Mouse (Mus musculus): ENCODE results near the gene Stab1. TPM values are rescaled to one million over a fixed set of nuclear protein-coding genes. Genes with fewer than 3 reads are reported as not detected.
A peak's percentile ranks its signal among the peaks of the same experiment; 100 is the strongest.

Gene Stab1
- total RNA-seq (2021), result 10 to 100 TPM; 13.9 to 17.5 TPM

DNA sequence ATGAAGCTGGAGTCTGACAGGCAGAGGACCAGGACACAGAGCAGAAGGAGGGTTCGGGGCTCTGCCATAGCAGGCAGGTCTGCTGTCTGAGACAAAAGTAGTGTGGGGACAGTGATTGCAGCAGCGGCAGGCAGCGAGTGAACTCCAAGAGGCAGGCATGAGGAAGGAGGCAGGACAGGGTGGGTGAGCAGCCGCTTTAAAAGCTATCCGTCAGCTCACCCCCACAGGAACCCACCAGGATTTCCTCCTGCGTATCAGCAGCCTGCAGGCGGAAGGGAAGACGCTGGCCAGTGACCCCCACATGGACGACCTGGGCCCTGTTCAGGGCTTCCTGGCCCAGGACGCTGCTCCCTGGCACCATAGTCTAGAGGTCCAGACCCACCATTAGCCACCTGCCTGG lies at the start of gene Stab1:
Gene Stab1, minus strand, starts transcription at position 217 of the 400 bp plus-strand sequence.
- DNase-seq (ENCODE audit: extremely low spot score in 1 of 2, low spot score in 1 of 2), result no peak

DNA sequence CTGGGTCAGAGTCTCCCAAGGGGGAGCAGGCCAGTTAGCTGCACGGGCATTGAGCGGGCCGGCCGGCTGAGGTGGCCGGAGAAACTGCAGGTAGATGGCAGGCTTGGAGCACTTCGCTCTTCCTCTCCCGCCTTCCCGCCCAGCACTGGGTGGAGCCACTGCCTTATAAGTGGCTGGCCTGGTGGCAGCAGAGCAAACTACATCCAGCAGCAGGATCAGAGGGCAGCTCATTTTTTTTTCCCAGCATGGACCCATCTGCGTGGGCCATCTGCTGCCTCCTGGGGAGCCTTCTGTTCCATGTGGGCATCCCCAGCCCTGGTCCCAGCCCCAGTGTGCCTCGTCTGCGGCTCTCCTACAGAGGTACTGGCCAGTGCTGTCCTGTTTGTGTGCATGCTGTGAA lies 49.2 kb upstream of the Stab1 start, which contains the start of gene Sema3g:
Gene Sema3g, plus strand, starts transcription at position 195 of the 400 bp plus-strand sequence.
- DNase-seq (ENCODE audit: extremely low spot score in 1 of 2, low spot score in 1 of 2), result no peak

DNA sequence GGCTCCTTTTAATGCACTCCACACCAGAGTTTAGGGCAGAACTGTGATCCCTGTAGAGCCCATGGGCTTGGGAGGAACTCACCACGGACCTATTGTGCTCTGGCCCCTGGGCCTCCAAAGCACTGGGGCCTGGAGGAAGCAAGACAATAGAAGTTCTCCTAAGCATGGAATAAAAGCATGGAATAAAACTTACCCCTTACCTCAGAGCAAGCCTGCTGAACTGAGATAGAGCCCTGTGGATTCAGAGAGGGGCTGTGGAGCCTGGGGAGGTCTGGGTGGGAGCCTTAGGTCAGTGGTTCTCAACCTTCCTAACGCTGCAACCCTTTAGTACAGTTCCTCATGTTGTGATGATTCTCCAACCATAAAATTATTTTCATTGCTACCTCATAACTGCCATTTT lies 48.4 kb upstream of the Stab1 start, which contains the start of gene Nisch:
Gene Nisch, minus strand, starts transcription at position 101 of the 400 bp plus-strand sequence.
- no peak for DNase-seq (ENCODE audit: extremely low spot score in 1 of 2, low spot score in 1 of 2)

DNA sequence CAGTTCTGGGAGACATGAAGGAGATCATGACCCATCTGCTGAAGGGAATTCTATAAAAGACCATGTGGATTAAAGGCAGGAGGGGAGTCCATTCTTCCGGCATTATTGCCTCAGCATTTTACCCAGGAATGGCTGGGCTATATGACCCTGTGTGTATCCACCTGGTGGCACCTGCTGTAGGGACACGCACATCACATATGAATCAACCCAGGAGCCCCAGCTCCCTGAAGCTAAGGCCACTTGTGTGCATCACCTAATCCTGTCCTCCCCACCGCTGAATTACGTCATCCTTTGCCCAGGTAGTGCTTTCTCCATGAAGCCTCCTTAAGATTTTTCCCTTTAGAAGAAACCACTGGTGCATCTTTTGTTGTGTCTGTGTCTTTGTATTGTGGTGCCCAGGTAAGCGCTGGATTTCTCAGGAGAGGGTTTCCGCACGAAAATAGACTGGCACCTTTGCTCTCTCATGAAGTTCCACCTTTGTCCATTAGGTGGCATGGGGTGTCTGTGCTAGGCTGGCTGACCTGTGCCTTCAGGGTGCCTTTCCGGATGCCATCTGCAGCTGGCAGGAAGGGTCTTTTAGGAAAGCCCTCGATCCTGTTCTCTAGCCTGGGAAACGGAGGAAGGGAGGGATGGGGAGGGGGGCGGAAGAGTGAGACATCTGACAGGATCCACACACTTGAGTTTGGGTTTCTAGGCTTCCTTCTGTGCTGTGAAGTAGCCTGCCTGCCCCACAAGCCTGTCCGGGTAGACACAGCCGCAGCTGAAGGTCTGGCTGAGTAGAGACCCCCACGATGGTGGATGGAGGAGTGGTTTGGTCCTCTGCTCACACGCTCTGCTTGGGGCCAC lies 46.9 kb upstream of the Stab1 start:
- DNase-seq (ENCODE audit: extremely low spot score in 1 of 2, low spot score in 1 of 2), result peak; percentile 31 to 60

DNA sequence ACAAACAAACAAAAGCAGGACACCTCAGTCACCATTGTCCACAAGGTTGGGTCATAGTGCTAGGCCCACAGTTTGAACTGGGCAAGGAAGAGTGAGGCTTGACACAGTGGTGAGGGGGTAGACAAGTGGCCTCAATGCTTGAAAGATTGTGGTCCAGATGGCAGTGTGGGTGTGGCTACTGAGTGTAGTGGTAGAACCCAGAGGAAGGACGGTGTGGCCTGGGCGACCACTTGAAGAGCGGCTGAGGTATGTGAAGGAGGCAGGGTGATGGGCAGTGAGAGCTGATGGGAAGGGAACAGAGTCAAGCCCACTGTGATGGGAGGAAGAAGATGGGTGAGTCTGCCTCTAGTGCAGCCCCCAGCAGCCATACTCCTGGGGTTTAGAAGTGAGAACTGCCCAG lies 46.2 kb upstream of the Stab1 start:
- DNase-seq (ENCODE audit: extremely low spot score in 1 of 2, low spot score in 1 of 2), result no peak

DNA sequence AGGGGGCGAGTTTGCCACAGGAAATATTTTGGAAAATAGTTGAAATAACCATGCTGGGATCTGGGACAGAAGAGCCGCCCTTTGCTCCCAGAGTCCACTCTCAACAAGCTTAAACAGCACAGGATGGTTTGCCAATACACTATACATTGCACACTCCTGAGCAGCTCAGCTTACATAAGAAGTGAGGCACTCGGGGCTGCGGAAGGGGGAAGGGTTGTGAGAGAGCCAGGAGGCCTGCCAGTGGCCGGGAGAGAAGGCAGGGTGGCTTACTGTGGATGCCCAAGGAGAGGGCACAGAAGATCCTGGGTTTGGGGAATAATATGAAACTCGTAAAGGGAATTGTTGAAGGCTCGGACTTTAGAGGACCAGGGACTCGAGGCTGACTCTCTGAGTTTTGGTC lies 45.4 kb upstream of the Stab1 start:
- DNase-seq (ENCODE audit: extremely low spot score in 1 of 2, low spot score in 1 of 2), result no peak

DNA sequence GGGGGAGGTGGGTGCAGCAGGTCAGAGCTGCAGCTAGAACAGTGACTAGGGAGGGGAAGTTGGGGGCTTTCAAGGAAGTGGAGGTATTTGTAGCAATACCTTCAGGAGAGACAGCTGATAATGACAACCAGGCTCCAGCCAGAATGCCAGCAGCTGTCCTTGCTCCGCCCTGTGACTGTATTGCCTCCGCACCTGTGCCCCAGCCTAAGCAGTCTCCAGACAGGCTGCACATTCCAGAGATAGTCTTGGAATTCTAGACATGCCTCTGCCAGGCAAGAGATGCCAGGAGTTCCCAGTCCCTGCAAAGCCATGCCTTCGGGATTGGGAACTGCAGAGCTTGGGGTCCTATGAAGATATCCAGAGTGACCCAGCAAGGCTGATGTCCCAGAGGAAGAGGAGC lies 44.1 kb upstream of the Stab1 start:
- DNase-seq (ENCODE audit: extremely low spot score in 1 of 2, low spot score in 1 of 2), result no peak

DNA sequence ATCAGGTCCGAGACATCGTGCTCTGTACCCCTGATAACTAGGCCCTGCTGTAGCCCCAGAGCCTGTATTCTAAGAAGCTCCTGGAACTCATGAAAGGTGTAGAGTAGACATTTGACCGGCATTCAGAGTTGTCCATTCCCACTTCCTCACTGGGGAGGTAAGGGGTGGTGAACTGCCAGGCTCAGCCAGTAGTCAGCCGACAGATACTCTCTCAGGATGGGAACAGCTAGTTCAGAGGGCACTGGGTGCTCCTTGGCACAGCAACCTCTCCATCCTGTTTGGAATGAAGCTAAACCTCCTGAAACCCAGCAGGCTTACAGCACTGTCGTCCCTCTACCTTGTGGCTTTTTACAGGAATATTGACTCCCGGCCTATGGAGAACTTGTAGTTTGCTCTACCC lies 43.4 kb upstream of the Stab1 start:
- DNase-seq (ENCODE audit: extremely low spot score in 1 of 2, low spot score in 1 of 2), result no peak

DNA sequence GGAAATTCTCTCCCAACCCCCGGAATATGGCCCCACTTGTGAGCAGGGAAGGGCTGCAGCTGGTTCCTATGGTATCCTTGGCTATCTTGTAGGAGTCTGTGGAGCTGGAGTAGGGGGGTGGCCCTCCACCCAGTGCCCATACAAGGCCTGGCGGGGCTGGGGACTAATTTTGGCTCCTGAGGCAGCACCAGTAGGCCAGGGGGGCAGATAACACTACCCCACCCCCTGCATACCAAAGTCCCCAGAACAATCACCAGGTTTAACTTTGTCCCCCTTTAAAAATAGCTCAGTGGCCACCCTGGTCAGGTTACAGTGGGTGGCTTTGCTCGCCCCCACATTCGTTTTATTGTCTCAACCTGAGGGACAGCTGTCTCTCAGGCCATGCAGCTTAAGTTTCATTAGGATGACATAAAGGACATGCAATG lies 40.7 kb upstream of the Stab1 start:
- DNase-seq (ENCODE audit: extremely low spot score in 1 of 2, low spot score in 1 of 2), result no peak

DNA sequence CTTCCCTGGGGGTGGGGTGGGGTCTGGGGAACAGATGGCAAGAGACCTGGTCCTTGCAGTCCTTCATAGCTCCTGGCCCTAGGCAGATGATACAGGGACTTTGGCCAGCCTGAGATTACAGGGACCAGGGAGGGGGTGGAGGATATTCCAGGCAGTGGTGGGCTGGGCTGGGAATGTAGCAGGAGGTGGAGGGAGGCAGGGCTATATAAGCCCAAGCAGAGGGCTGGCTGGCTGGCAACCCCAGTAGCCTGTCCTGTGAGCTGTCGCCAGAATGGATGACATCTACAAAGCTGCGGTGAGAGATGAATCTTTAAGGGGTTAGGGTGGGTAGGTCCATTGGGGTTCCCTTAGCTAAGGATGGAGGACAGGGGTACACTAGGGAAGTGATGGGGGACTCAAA lies 39.6 kb upstream of the Stab1 start, which contains the start of gene Tnnc1:
Gene Tnnc1, plus strand, starts transcription at position 229 of the 400 bp plus-strand sequence.
- DNase-seq (ENCODE audit: extremely low spot score in 1 of 2, low spot score in 1 of 2), result no peak

DNA sequence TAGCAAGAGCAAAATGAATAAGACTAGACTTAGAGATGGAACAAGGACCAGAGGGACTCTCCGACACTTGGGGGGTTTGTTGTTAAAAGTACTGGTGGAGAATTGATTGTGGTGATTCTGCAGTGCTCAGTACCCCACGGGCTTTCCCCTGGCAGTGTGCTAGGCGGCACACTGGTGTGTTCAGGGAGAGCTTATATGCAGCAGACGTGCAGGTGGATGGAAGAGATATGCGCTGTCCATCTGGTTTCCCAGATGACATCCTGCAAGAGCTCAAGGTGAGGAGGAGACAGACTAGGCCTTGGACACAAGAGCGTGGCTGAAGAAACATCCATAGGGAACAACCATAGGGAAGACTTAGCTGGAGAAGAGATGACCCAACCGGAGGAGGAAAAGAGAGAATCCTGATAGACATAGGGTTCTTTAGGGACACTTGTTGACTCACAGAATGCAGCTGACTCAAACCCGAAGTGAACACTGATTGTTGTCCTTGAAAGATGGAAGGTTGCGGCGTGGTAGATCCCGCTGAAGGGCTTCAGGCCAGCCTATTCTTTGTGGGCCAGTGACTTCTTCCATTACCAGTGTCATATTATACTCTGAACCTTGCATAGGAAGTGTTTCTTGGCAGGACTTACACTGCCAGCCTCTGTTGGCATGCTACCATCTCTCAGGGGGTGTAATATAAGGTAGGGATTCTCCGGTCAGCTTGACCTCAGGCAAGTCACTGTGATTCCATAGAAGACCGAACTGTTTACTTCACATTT lies 38.8 kb upstream of the Stab1 start:
- DNase-seq (ENCODE audit: extremely low spot score in 1 of 2, low spot score in 1 of 2), result no peak

DNA sequence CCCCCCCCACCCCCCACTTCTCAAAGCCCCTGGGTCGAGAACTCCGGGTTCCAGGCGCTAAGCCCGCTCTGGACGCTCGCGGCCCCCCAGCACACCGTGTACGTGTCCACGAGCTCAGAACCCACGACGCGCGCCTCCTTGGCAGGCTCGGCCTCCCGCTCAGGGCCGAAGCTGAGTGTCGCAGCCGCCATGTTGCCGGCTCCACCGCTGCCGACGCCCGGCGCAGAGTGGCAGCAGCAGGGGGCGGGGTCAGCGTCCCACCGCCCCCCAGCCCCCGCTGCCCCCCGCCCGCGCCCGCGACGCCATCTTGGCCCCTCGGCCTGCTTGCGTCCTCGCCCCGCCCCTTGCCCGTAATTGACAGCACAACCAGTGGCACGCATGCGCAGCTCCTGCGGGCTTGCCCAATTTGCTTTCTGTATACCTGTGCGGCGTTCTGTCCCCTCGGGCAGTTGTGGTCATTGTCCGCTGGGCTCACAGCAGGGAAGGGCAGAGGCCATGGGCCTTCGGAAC lies 38.1 kb upstream of the Stab1 start:
- DNase-seq (ENCODE audit: extremely low spot score in 1 of 2, low spot score in 1 of 2), result peak; percentile 89 to 92

DNA sequence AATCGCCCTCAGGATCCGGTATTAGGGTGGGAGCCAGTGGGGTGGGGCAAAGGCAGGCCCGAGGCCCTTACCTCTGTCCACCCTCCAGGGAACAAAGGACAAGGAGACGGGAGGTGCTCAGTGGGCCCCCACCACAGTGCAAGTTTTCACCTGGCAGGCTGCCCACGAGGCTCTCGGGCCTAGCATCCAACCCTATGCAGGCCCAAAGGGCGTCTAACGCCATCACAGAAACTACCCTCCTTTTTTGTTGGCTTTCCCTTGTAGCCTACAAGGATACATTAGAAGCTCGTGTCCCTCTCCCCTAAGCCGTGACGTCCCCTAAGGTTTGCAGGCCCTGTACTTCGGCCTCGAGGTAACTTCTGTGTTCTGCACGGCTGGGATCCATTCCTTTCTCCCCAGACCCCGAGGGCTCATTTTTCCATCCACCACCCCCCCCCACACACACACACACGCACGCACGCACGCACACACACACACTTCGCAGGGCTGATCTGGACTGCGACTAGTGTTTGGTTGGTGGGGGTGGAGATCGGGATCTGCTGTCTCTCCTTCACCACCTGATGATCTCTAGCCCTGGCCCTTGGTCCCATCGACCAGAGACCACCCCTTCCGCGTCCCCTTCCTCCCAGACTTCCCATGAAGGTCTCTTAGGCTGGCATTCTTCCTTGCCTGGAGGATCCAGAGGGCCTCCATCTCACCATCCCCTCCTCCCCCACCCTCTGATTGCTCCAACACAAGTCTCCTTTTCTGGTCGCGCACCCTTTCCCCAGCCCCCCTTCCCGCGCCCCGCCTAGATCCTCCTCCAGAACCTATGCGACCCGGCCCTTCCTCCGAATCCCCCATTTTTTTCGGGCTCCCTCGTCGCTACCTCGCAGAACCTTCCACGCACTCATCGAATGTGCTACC lies 37.4 kb upstream of the Stab1 start:
- peak; percentile 43 to 48 for DNase-seq (ENCODE audit: extremely low spot score in 1 of 2, low spot score in 1 of 2)

DNA sequence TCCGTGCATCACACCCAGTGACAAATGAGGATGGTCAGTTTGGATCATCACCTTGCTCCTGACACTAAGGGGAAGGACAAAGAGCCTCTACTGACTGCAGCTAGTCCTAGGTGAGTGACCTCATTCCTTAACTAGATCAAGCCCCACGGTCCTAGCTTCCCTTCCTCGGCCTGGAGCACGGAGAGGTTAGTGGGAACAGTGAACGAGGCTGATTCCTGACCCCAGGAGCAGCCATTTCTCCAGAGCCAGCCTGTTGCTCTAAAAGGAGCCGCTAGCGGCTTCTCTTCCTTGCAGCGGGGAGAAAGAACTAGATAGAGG lies 36.8 kb upstream of the Stab1 start:
- DNase-seq (ENCODE audit: extremely low spot score in 1 of 2, low spot score in 1 of 2), result no peak

DNA sequence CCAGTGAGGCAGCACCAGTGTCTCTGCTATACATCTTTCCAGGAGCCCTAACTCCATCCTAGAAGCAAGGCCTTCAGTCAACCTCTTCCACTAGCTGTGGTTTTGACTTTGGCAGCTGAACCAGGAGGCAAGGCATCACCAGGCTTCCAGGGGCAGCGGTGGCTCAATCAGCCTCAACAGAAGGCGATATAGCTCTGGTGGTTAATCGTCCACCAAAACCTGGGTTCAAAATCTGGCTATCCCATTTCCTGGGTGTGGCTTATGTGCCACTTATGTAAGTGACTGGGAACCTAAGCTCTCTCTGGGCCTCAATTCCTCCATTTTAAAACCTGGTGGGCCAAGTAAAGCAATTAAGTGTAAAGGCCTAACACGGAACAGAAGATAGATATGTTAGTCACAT lies 36.4 kb upstream of the Stab1 start:
- DNase-seq (ENCODE audit: extremely low spot score in 1 of 2, low spot score in 1 of 2), result no peak

DNA sequence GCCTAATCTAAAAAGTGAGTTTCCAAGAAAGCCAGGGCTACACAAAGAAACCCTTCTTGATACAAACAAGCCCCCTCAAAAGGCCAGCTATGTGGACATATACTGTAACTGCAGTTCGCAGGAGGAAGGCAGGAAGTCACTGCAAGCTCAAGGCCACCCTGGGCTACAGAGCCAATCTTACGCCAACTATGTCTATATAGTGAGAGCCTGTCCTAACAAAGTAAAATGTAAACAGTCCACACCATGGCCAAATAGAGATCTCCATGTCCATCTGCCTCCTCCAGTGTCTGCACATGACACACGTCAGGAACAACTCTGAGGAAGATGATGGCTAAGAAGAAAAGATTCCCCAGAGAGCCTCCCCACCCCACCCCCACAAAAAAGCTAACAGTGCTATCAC lies 31.6 kb upstream of the Stab1 start:
- no peak for DNase-seq (ENCODE audit: extremely low spot score in 1 of 2, low spot score in 1 of 2)

DNA sequence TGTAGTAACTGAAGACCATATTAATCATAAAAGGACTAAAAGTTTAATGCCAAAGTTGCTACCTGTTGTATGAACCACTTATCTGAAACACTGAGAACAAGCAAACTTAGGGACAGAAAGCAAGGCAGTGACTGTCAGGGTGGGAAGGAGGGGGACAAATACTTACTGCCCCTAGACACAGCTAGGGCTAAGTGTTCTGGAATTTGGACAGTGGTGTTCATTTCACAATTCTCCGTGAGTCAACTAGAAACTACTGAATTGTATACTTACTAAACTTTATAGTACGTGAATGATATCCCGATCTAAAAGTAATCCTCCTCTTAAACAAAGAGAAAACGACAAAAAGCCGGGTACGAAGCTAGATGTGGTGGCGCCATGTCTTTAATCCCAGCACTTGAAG lies 31.2 kb upstream of the Stab1 start:
- DNase-seq (ENCODE audit: extremely low spot score in 1 of 2, low spot score in 1 of 2), result no peak

DNA sequence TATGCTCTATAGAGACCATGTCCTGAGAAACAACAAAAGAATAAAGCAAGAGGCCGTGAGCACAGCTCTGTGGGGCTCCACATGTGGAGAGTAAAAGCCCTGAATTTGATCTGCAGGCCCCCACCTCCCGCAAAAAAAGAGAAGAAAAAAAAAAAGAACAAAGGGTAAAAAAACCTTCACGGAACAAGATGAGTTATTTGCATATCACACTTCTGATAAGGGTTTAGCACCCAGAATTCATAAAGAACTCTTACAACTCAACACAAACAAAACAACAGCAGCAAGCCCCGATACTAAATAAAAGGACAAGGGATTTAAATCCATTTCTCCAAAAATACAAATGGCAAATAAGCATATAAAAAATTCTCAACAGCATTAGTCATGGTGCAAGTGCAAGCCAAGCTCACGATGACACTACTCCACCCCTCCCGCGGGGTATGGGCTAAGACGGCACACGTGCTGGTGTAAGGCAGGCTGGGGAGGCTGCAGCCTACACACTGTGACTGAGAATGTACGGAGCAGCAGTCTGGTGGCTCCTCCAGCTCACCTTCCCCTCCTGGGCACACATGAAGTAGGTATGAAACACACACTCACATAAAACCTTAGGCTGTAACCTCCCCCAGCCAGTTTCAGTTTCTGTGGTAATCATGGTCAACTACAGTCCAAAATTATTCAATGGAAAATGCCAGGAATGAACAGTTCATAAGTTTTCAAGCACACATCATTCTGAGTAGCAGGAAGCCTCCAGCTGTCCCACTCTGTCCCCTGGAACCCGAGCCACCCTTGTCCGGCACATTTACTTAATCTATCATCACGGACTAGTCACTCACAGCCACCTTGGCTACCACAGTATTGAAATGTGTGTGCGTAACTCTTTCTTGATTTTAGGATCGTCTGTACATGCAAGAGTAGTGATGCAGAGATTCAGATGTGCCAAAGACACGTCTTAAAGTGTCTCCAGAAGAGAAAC lies 29.4 kb upstream of the Stab1 start:
- DNase-seq (ENCODE audit: extremely low spot score in 1 of 2, low spot score in 1 of 2), result no peak

DNA sequence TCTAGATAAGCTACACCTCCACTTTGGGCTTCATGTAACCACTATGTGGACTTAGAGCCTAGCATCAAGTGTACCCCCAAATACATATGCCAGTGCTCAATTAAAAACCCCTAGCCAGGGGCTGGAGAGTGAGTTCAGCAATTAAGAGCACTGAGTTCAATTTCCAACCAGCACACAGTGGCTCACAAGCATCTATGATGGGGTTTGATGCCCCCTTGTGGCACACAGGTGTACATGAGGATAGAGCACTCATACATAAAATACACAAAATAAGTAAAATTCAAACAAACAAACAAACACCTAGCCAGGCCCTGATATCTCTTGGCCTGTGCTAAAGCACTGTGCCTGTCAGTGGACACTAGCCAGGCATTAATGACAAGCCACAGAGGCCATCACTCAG lies 27.5 kb upstream of the Stab1 start:
- DNase-seq (ENCODE audit: extremely low spot score in 1 of 2, low spot score in 1 of 2), result no peak

Measured in layer of hippocampus, postnatal 25 days (tissue).